8 mouse cellular contexts compared by ENCODE assay signal in the genomic region with DNA sequence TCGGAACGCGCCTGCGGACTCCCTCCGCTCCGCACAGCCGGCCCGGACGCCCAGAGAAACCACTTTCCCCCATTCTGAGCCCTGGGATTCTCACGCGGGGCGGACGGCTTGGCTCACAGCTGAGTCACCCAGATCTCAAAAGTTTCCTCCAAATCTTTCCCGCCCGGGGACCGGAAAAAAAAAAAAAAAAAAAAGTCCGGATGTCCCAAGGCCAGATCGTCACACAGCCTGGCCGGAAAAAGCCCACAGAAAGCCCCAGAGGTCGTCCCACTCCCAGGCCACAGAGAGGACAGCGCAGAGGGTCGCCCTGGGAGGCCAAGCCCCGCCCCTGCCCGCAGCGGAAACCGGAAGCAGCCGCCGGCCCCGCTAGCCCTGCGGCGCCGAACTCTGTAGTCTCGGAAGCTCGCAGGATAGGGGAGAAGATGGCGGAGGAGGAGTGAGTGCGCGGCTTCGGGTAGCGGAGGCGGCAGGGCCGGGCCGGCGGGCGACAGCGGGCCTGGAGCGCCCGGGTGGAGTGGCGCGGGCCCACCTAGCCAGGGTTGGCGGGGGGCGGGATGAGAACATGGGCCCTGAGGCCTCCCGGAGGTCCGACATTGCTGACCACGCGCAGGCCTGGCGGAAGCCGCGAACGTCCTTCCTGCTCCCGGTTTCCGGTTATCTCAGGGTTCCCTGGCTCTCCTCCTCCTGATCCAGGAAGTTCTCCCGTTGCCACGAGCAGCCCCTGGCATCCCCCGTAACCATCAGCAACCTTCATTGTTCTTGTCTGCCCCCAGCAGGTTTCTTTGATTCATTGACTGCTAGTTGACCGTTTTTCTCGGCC. TPM values are rescaled to one million over a fixed set of nuclear protein-coding genes. Genes with fewer than 3 reads are reported as not detected.
DNase-seq lines count a peak whose midpoint lies in the region; ATAC-seq lines count a peak whose summit lies in the region.

Gene Slc9a8 (plus strand): TSS at position 383 of the 820 bp plus-strand sequence.

- peaks cover 29% of the 10 kb centered on the region for H3K36me3 ChIP-seq in hindbrain, embryonic 14.5 days (replicated peaks; ENCODE audit: control insufficient read depth, insufficient read depth)

- no peaks in the 10 kb centered on the region for H3K27me3 ChIP-seq in hindbrain, embryonic 14.5 days (ENCODE audit: control insufficient read depth, insufficient read depth, low read length)

- H3K4me2 ChIP-seq in hindbrain, embryonic 14.5 days (replicated peaks): peak within 1 kb of the TSS; percentile 88

- WGBS in hindbrain, embryonic 14.5 days: under 1% methylated on average over 59 of the region's 66 CpGs

- H3K4me3 ChIP-seq in hindbrain, embryonic 14.5 days (replicated peaks; ENCODE audit: low read length): peak within 1 kb of the TSS; percentile 86

- peak; percentile 95 for DNase-seq in NIH3T3 (ENCODE audit: low read depth)
- DNase-seq in cerebellum, postnatal 14 days: peak; percentile 94 to 96
- DNase-seq in frontal cortex, postnatal 25 days (ENCODE audit: low spot score in 2 of 2): peak; percentile 84
- DNase-seq in hindbrain, embryonic 14.5 days (ENCODE audit: low spot score): peak; percentile 89
- DNase-seq in layer of hippocampus, postnatal 36 days: peak; percentile 93 to 96
- DNase-seq in lung, postnatal 36 days: peak; percentile 96
- DNase-seq in retina, postnatal 1 day: peak; percentile 96
- peak; percentile 90 to 94 for DNase-seq in urinary bladder, adult 18-20 months (ENCODE audit: low spot score in 2 of 2)

- no peaks in the 10 kb centered on the region for H3K9me3 ChIP-seq in hindbrain, embryonic 14.5 days (ENCODE audit: control insufficient read depth, low read length)

- peak within 1 kb of the TSS; percentile 99 for H3K27ac ChIP-seq in hindbrain, embryonic 14.5 days

- peak; percentile 97 for ATAC-seq in hindbrain, embryonic 14.5 days (ENCODE audit: low FRiP score)

- H3K4me1 ChIP-seq in hindbrain, embryonic 14.5 days (replicated peaks; ENCODE audit: control insufficient read depth, insufficient read depth, low read length): peaks cover 18% of the 10 kb centered on the region

- peak within 1 kb of the TSS; percentile 97 for H3K9ac ChIP-seq in hindbrain, embryonic 14.5 days

RNA-seq across cellular contexts. Expression of gene Slc9a8, which starts in this region (rescaled TPM):
- 17.9 and 22.6 TPM in 2 replicates for polyA plus RNA-seq in hindbrain, embryonic 14.5 days (2014; fragmentation: Nextera tagmentation; extraction: Ambion mirVana)
- 10 to 100 TPM; 28.3 to 34.1 TPM for total RNA-seq in layer of hippocampus, postnatal 36 days (2021)

Comparison
In these comparisons a context has a peak if more than half of its experiments do, and no peak if none do; other contexts are left out.
1. Peak in every context shown above with its lines: DNase-seq, ATAC-seq, H3K4me3 ChIP-seq and H3K27ac ChIP-seq.